Mouse (Mus musculus) lung, postnatal 0 days (tissue): Measurements from ENCODE around the gene Akap8l.

ENCODE experiments used
- CTCF ChIP-seq: IDR thresholded peaks from 2 replicates; pipeline ENCODE4 v1.5.1; 2016; ENCODE audit warnings: antibody characterized with exemption, mild to moderate bottlenecking
- EP300 ChIP-seq: IDR thresholded peaks from 2 replicates; pipeline ENCODE4 v1.6.1; 2016; ENCODE audit warnings: antibody characterized with exemption, mild to moderate bottlenecking, control low read depth

- TF ChIP-seq CTCF (no peak), EP300 (no peak)
Measured at GRCm38 (mm10) chr17:32341102-32341501, 9.3 kb downstream of the Akap8l start.
